Mouse (Mus musculus) lung, postnatal 0 days (tissue): ENCODE results near the gene Gm10974.

ENCODE experiments used
- CTCF ChIP-seq: IDR thresholded peaks from 2 replicates; pipeline ENCODE4 v1.5.1; 2016; ENCODE audit warnings: antibody characterized with exemption, mild to moderate bottlenecking
- EP300 ChIP-seq: IDR thresholded peaks from 2 replicates; pipeline ENCODE4 v1.6.1; 2016; ENCODE audit warnings: antibody characterized with exemption, mild to moderate bottlenecking, control low read depth

- TF ChIP-seq CTCF (peak; percentile 94), EP300 (no peak)
These were observed 68.8 kb downstream of the Gm10974 start for GRCm38 (mm10) chr7:66434453-66434935.
